Mouse (Mus musculus) intestine, embryonic 15.5 days (tissue): Measurements from ENCODE around the gene Stard3. TPM values are rescaled to one million over a fixed set of nuclear protein-coding genes. Genes with fewer than 3 reads are reported as not detected.

Source experiments
- ATAC-seq: fragments of 200-750 bp; cut with Nextera tagmentation; 2 replicates; pipeline ENCODE4 v1.8.0; 2017; ENCODE audit warnings: moderate TSS enrichment, moderate library complexity
- H3K27ac ChIP-seq: fragments of 300-500 bp; sonication (generic); 2 replicates; pipeline ENCODE4 v1.5.1; 2015; ENCODE audit warnings: mild to moderate bottlenecking, inconsistent platforms
- H3K27me3 ChIP-seq: fragments of 300-500 bp; sonication (generic); replicated peaks from 2 replicates; pipeline ENCODE4 v1.6.1; 2015; ENCODE audit warnings: inconsistent platforms
- H3K36me3 ChIP-seq: fragments of 300-500 bp; sonication (generic); 2 replicates; pipeline ENCODE4 v1.6.1; 2015; ENCODE audit warnings: inconsistent platforms
- H3K4me1 ChIP-seq: fragments of 300-500 bp; sonication (generic); replicated peaks from 2 replicates; pipeline ENCODE4 v1.6.1; 2015; ENCODE audit warnings: inconsistent platforms
- H3K4me2 ChIP-seq: fragments of 300-500 bp; sonication (generic); replicated peaks from 2 replicates; pipeline ENCODE4 v1.6.1; 2015; ENCODE audit warnings: mild to moderate bottlenecking, inconsistent platforms
- H3K4me3 ChIP-seq: fragments of 300-500 bp; sonication (generic); replicated peaks from 2 replicates; pipeline ENCODE4 v1.5.1; 2015; ENCODE audit warnings: inconsistent platforms
- H3K9ac ChIP-seq: fragments of 300-500 bp; sonication (generic); 2 replicates; pipeline ENCODE4 v1.6.1; 2015; ENCODE audit warnings: inconsistent platforms
- H3K9me3 ChIP-seq: fragments of 300-500 bp; sonication (generic); 2 replicates; pipeline ENCODE4 v1.6.1; 2016; ENCODE audit warnings: inconsistent platforms
- WGBS: fragments of 180-500 bp; shearing (Covaris S2); methylation state at CpG from one replicate; pipeline ENCODE4 v1.1.7; 2015; 5-methylcytosine and 5-hydroxymethylcytosine counted together
- polyA plus RNA-seq: library from polyadenylated mRNA; unstranded; fragments of >200 nt; fragmentation: Nextera tagmentation; extraction: Ambion mirVana; gene quantifications from 2 replicates; pipeline ENCODE4 v1.2.1, GENCODE M21; 2015

The Stard3 gene
- polyA plus RNA-seq, 1 experiment from 2014 or later: 39.7 TPM

DNA sequence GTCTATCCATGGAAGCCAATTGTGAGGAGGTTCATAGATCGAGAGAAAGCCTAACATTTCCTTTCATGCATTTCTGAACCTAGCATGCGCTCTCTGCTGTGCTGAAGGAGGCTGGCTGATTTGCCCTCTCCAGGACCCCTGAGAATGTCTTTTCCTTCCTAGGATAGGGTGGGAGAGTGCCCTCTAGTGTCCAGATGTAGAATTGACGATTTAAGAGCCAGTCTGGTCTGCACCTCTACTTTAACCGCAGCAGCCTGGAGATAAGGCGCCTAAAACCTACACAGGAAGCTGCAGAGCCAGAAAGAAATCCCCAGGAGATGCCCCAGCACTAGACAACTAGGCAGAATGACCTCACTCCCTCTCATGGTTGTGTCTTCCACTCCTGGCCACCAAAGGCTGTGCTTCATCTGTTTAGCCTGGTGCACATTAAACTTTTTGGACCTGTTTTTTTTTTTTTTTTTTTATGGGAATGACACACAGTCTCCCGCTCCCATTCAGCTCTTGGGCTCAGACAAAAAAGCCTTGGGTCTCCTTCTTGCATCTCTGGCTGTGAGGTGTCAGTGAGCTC, 2.4 kb upstream of the Stard3 start:
- Histone ChIP-seq H3K36me3 (no peaks in the 10 kb centered on the region), H3K4me1 (peaks cover 43% of the 10 kb centered on the region), H3K9me3 (no peaks in the 10 kb centered on the region), H3K9ac (no peak overlapping the region), H3K4me3 (no peak overlapping the region), H3K27ac (peak overlapping the region; percentile 22; the same call in 1 of the 2 replicates), H3K4me2 (no peak overlapping the region), H3K27me3 (peaks cover 15% of the 10 kb centered on the region)
- no peak for ATAC-seq
- WGBS: 9% methylated on average over 6 of the region's 6 CpGs

DNA sequence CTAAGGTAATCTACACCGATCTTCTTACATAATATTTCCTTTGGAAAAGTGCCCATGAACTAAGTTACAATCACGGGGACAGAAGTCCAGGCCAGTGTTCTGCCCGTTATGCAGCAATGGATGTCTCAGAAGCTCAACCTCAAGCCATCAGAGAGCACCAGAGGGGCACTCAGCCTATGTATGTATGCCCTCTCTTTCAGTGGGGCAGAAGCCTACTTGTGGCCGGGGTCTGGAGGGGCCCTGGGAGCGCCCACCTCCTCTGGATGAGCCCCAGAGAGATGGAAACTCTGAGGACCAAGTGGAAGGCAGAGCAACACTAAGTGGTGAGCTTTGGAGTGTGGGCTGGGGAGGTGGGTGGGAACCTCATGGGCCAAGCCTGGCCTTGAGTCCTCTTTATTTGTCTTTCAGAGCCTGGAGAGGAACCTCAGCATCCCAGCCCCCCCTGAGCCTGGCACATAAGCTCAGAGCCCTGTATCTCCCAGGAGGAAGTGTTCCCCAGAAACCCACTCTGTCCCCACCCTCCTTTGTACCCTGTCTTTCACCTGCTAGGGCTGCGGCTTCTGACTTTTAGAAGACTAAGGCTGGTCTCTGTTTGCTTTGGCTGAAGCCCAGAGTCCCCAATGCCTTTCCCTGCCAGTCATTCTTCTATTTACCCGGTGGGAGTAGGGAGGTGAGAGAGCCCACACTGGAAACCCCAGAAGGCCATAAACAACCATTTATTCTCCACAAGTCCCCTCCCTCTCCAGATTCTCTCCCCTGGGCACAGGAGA, 1.4 kb upstream of the Stard3 start:
- Histone ChIP-seq H3K4me2 (peak overlapping the region; percentile 58), H3K4me3 (no peak overlapping the region), H3K36me3 (no peaks in the 10 kb centered on the region), H3K27me3 (peaks cover 7% of the 10 kb centered on the region; the same call in 1 of the 2 replicates), H3K9me3 (no peaks in the 10 kb centered on the region), H3K27ac (peak overlapping the region; percentile 93), H3K9ac (peak overlapping the region; percentile 33; the same call in 1 of the 2 replicates), H3K4me1 (peaks cover 51% of the 10 kb centered on the region)
- WGBS: 71% methylated on average over 7 of the region's 7 CpGs
- ATAC-seq: 0 out of 2 replicates have a peak, but pooled peaks have one; percentile 4

DNA sequence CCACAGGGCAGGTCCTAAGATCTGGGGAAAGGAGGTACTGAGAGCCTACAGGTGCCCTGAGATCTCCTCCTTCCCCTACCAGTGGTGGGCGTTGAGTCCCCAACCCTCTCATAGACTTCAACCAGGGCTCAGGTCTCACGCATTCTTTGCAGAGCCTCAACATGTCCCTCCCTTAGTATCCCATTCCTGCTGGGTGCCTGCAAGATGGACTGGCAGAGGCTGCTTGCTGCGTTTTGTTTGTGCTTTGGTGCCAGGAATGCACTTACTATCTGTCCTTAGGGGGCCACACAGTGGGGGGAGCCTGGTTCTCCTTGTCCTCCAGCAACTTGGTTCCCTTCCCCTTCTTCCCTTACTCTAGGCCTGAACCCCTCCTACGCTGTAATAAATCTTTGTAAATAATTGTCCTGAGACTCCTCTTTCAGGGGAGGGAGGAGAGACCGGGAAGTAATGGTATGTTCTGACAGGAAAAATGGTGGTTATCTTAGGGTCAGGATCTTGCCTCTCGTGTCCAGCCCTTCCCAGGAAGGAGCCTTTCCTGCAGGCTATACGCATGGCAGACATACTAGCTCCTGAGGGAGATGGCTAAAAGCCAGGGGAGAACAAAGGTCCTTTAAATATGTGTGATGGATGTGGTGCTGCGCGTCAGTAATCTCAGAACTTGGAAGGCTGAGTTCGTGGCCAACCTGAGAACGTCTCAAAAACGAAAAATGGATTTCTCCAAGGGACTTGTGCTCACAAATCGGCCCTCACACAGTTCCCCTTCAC, 590 bp upstream of the Stard3 start:
- peak; percentile 28 for ATAC-seq
- peaks cover 1% of the 10 kb centered on the region; the same call in 1 of the 2 replicates for H3K27me3 ChIP-seq
- peak overlapping the region; percentile 93 for H3K27ac ChIP-seq
- no peaks in the 10 kb centered on the region for H3K36me3 ChIP-seq
- peak overlapping the region; percentile 78 for H3K4me3 ChIP-seq
- H3K9ac ChIP-seq: peak overlapping the region; percentile 33; the same call in 1 of the 2 replicates
- H3K9me3 ChIP-seq: no peaks in the 10 kb centered on the region
- H3K4me1 ChIP-seq: peaks cover 51% of the 10 kb centered on the region
- 5% methylated on average over 13 of the region's 13 CpGs for WGBS
- peak overlapping the region; percentile 58 for H3K4me2 ChIP-seq

DNA sequence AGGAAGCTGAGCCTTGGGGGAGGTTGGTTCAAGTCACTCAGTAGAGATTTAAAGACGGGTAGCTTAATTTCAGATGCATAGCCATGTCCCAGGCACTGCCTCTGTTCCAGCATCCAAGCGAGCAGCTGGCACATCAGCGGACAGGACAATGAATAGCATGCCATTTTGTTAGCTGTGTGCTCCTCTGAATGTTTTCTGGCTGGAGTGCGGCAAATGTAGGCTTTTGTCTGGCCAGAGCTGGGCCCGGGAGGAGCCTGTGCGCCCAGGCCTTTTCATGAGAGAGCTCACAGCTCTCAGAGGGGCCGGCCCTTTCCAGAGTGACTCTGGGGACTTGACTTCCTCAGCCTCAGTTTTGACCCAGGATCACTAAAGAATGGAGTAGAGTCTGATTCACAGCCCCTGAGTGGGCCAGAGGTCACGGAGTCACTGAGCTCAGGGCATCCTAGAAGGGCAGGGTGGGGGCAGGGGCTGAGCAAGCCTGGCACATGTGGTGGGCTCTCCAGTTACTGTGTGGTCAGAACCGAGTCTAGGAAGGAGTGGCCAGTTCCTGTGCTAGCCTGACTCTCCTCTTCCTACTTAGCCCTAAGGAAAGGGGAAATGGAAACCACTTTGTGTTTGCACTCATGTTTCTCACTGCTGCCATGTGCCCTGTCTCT, 2.8 kb downstream of the Stard3 start:
- no peak for ATAC-seq

DNA sequence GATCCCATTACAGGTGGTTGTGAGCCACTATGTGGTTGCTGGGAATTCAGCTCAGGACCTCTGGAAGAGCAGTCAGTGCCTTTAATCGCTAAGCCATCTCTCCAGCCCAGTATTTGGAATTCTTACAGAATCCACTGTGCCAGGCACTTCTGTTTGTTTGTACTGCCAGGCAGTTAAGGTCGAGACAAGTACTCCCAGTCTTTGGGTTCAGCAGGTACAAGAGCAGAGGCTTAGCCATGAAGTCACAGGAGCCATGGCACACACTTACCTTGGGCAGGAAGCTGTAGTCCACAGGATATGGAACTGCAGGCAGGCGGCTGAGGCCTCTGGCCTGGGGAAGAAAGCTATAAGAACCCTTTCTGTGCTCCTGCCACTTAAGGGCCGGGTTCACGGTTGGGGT, 5.6 kb downstream of the Stard3 start:
- Histone ChIP-seq H3K27ac (0 out of 2 replicates have a peak overlapping the region, but pooled peaks have one; percentile 54), H3K9me3 (no peaks in the 10 kb centered on the region), H3K4me2 (no peak overlapping the region), H3K4me3 (no peak overlapping the region), H3K36me3 (no peaks in the 10 kb centered on the region), H3K27me3 (no peaks in the 10 kb centered on the region), H3K4me1 (peaks cover 35% of the 10 kb centered on the region), H3K9ac (no peak overlapping the region)
- 62% methylated on average over 5 of the region's 5 CpGs for WGBS
- no peak for ATAC-seq

More for the DNA sequence above, 2.8 kb downstream of the Stard3 start:
- peaks cover 49% of the 10 kb centered on the region for H3K4me1 ChIP-seq
- 61% methylated on average over 9 of the region's 9 CpGs for WGBS
- H3K9ac ChIP-seq: no peak overlapping the region
- peak overlapping the region; percentile 24; the same call in 1 of the 2 replicates for H3K27ac ChIP-seq
- no peaks in the 10 kb centered on the region for H3K9me3 ChIP-seq
- H3K36me3 ChIP-seq: no peaks in the 10 kb centered on the region
- H3K27me3 ChIP-seq: no peaks in the 10 kb centered on the region
- no peak overlapping the region for H3K4me2 ChIP-seq
- H3K4me3 ChIP-seq: no peak overlapping the region

DNA sequence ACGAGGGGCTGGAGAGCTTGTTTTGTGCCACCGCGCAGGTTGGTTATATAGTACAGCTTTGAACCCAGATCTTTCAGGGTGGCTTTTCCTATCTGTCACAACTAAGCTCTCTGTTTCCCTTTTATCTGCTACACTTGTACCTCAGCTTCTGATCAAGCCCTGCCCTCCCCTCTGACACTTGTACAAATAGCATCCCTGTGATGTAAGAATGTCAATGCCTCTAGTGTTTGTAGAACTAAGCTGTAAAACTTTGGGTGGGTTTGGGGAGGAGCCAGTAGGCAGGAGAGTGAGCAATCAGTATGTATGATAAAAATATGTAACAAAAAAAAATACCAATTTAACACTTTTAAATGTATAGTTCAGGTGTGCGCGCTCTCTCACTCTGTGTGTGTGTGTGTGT, 6.2 kb downstream of the Stard3 start:
- Histone ChIP-seq H3K9ac (no peak overlapping the region), H3K4me3 (no peak overlapping the region), H3K36me3 (no peaks in the 10 kb centered on the region), H3K27me3 (no peaks in the 10 kb centered on the region), H3K9me3 (no peaks in the 10 kb centered on the region), H3K4me1 (peaks cover 29% of the 10 kb centered on the region), H3K27ac (0 out of 2 replicates have a peak overlapping the region, but pooled peaks have one; percentile 54), H3K4me2 (no peak overlapping the region)
- peak; percentile 48; the same call in 1 of the 2 replicates for ATAC-seq
- WGBS: 76% methylated on average over 5 of the region's 5 CpGs

DNA sequence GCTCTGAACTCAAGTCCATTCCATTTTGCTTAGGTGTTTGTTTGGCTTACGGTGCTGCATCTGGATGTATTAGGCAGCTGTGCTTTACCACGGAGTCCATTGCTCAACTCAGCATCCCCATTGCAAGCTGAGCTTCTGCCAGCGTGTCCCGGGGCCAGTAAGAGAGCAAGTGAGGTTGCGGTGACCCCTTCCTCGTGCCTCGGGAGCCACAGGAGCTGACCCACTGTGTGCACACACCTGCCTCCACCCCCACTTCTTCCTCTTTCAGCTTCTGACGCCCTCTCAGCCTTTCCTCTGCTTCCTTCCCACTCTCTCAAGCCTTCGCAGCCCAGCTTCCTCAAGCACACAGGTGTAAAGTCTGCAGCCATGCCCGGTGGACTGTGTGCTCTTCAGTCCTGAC, 8.1 kb downstream of the Stard3 start:
- peaks cover 20% of the 10 kb centered on the region for H3K4me1 ChIP-seq
- H3K27me3 ChIP-seq: no peaks in the 10 kb centered on the region
- ATAC-seq: no peak
- no peak overlapping the region for H3K9ac ChIP-seq
- H3K4me2 ChIP-seq: no peak overlapping the region
- no peak overlapping the region for H3K27ac ChIP-seq
- 76% methylated on average over 10 of the region's 10 CpGs for WGBS
- H3K4me3 ChIP-seq: no peak overlapping the region
- no peaks in the 10 kb centered on the region for H3K9me3 ChIP-seq
- H3K36me3 ChIP-seq: no peaks in the 10 kb centered on the region

DNA sequence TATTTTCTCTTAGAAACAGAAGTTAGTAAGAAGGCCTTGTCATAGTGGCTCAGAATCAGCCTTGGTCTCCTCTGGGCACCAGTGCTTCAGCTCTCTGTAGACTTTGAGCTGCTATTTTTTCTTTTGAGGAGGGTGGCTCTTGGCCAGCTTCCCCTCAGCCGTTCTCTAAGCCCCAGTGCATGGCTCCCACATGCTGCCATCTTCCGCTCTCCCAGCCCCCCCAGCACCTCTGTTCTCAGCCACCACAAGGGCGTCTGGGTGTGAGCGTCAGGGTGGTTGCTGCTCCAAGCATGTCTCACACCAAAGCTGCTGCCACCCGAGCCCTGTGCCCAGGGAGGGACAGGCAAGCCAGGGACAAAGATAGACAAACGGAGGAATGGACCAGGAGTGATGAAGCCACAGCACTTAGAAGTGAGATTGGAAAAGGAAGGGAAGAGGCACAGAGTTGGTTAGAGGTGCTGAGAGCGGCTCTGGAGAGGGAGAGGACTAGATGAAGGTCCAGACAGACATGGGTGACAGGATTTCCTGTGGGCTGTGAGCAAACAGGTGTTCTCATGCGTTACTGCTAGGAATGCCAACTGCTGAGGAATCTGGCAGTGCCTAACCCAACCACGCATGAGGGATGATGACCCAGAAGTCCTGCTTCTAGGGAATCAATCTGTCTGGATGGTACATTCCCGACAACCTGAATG, 9.1 kb downstream of the Stard3 start:
- Histone ChIP-seq H3K4me2 (no peak overlapping the region), H3K27me3 (no peaks in the 10 kb centered on the region), H3K36me3 (no peaks in the 10 kb centered on the region), H3K9me3 (no peaks in the 10 kb centered on the region), H3K27ac (no peak overlapping the region), H3K4me1 (peaks cover 14% of the 10 kb centered on the region), H3K9ac (no peak overlapping the region), H3K4me3 (no peak overlapping the region)
- 79% methylated on average over 10 of the region's 10 CpGs for WGBS
- ATAC-seq: no peak

DNA sequence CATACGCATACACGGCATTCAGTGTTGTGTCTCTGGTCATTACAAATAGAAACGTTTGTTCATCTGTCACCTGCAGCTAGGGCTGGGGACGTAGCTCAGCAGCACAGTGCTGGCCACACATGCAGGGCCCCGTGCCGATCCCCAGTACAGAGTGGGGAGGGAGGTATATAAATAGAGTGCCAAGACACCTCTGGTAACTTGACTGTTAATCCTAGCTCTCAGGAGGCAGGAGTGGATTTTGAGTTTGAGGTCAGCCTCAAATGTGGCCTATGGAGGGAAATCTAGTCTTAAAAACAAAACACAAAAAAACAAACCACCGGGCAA, 9.7 kb downstream of the Stard3 start:
- H3K36me3 ChIP-seq: no peaks in the 10 kb centered on the region
- no peaks in the 10 kb centered on the region for H3K27me3 ChIP-seq
- no peak for ATAC-seq
- 81% methylated on average over 7 of the region's 7 CpGs for WGBS
- H3K4me2 ChIP-seq: no peak overlapping the region
- H3K4me3 ChIP-seq: no peak overlapping the region
- no peak overlapping the region for H3K27ac ChIP-seq
- peaks cover 13% of the 10 kb centered on the region; the same call in 1 of the 2 replicates for H3K4me1 ChIP-seq
- H3K9ac ChIP-seq: no peak overlapping the region
- no peaks in the 10 kb centered on the region for H3K9me3 ChIP-seq

DNA sequence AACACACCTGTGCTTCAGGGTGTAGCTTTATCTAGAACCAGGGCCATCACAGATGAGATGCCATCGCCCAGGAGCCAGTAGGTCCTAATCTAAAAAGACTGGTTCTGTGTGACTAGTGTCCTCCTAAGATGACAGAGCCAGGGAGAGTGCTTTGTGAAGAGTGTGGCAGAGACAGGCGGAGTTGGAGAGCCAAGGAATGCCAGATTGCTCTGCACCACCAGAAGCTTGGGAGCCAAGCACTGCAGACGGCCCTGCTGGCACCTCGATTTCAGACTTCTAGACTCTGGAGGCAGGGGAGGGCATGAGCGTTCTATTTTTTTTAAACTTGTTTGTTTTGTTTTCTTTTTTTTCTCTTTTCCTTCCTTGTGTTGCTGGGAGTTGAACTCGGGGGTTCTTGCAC, 11.2 kb downstream of the Stard3 start:
- Histone ChIP-seq H3K27ac (no peak overlapping the region), H3K4me3 (no peak overlapping the region), H3K9me3 (no peaks in the 10 kb centered on the region), H3K4me1 (peaks cover 7% of the 10 kb centered on the region; the same call in 1 of the 2 replicates), H3K27me3 (no peaks in the 10 kb centered on the region), H3K4me2 (no peak overlapping the region), H3K9ac (no peak overlapping the region), H3K36me3 (0 out of 2 replicates have a peak, but pooled peaks cover 3% of the 10 kb centered on the region)
- no peak for ATAC-seq
- WGBS: 84% methylated on average over 6 of the region's 6 CpGs

DNA sequence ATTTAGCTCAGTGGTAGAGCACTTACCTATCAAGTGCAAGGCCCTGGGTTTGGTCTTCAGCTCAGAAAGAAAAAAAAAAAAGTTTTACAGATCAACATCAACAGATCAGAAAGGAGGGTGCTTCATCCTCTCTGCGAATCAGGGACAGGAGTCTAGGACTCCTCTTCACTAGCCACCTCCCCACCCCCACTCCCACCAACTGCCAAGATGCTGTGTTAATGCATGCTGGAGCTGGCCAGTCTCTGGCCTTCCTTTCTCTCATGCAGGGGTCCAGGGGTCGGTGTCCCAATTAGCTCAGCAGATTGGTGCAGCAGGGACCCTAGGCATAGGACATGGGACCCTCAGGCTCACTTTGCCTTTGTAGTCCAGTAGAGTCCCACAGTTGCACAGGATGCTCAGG, 12.4 kb downstream of the Stard3 start:
- ATAC-seq: no peak
- H3K4me2 ChIP-seq: no peak overlapping the region
- 92% methylated on average over 2 of the region's 2 CpGs for WGBS
- H3K9ac ChIP-seq: no peak overlapping the region
- no peaks in the 10 kb centered on the region for H3K27me3 ChIP-seq
- peaks cover 7% of the 10 kb centered on the region; the same call in 1 of the 2 replicates for H3K36me3 ChIP-seq
- no peaks in the 10 kb centered on the region for H3K9me3 ChIP-seq
- H3K27ac ChIP-seq: no peak overlapping the region
- 0 out of 2 replicates have a peak, but pooled peaks cover 7% of the 10 kb centered on the region for H3K4me1 ChIP-seq
- no peak overlapping the region for H3K4me3 ChIP-seq
